Mouse (Mus musculus): Measurements from ENCODE around the gene Rbm8a. TPM values are rescaled to one million over a fixed set of nuclear protein-coding genes. Genes with fewer than 3 reads are reported as not detected.
A peak's percentile ranks its signal among the peaks of the same experiment; 100 is the strongest.

Gene Rbm8a
- total and polyA plus RNA-seq, 3 experiments: 47.4 to 115 (median 47.6) TPM

- Histone ChIP-seq H3K27me3 (ENCODE audit: insufficient read depth, low read length) (peaks cover 37% of the 10 kb centered on the region), H3K4me3 (ENCODE audit: low read depth, low read length) (peak within 1 kb of the TSS; percentile 82), H3K4me1 (ENCODE audit: insufficient read depth, low read depth, low read length) (peaks cover 47% of the 10 kb centered on the region), H3K9me3 (replicated peaks) (peaks cover 8% of the 10 kb centered on the region), H3K36me3 (replicated peaks) (peaks cover 9% of the 10 kb centered on the region)
- TF ChIP-seq CTCF (IDR thresholded peaks at IDR 0.05; ENCODE audit: low read depth, low read length) (no peak), POLR2AphosphoS5 (IDR thresholded peaks at IDR 0.05; ENCODE audit: insufficient replicate concordance, low read depth, low read length) (no peak), GATA2 (IDR thresholded peaks at IDR 0.05; ENCODE audit: borderline replicate concordance, low read depth, low read length) (no peak), GATA1 (IDR thresholded peaks at IDR 0.05; ENCODE audit: borderline replicate concordance, low read length) (no peak)
- peak; percentile 96 for DNase-seq (ENCODE audit: low spot score)
- peak; percentile 99 for ATAC-seq (ENCODE audit: extremely low read depth, insufficient number of reproducible peaks, low FRiP score, poor library complexity, severe bottlenecking)
Measured at GRCm38 (mm10) chr3:96593790-96594560, 35.8 kb upstream of the Rbm8a start, which contains the start of gene Polr3gl. Polr3gl (minus strand) TSS chr3:96594181.

GRCm38 (mm10) chr3:96594851-96595250, 34.9 kb upstream of the Rbm8a start:
- no peak for DNase-seq (ENCODE audit: low spot score)
- peaks cover 4% of the 10 kb centered on the region for H3K36me3 ChIP-seq (replicated peaks)
- peaks cover 8% of the 10 kb centered on the region for H3K9me3 ChIP-seq (replicated peaks)
- peaks cover 52% of the 10 kb centered on the region for H3K4me1 ChIP-seq (ENCODE audit: insufficient read depth, low read depth, low read length)
- peaks cover 42% of the 10 kb centered on the region for H3K27me3 ChIP-seq (ENCODE audit: insufficient read depth, low read length)
- no peak for ATAC-seq (ENCODE audit: extremely low read depth, insufficient number of reproducible peaks, low FRiP score, poor library complexity, severe bottlenecking)
- H3K4me3 ChIP-seq (ENCODE audit: low read depth, low read length): no peak overlapping the region
- TF ChIP-seq CTCF (IDR thresholded peaks at IDR 0.05; ENCODE audit: low read depth, low read length) (no peak), GATA1 (IDR thresholded peaks at IDR 0.05; ENCODE audit: borderline replicate concordance, low read length) (no peak), GATA2 (IDR thresholded peaks at IDR 0.05; ENCODE audit: borderline replicate concordance, low read depth, low read length) (no peak), TAL1 (conservative IDR thresholded peaks at IDR 0.05; ENCODE audit: low read depth, low read length) (no peak), POLR2AphosphoS5 (IDR thresholded peaks at IDR 0.05; ENCODE audit: insufficient replicate concordance, low read depth, low read length) (no peak)

GRCm38 (mm10) chr3:96595661-96596060, 34.1 kb upstream of the Rbm8a start:
- Histone ChIP-seq H3K36me3 (replicated peaks) (no peaks in the 10 kb centered on the region), H3K27me3 (ENCODE audit: insufficient read depth, low read length) (peaks cover 42% of the 10 kb centered on the region), H3K4me1 (ENCODE audit: insufficient read depth, low read depth, low read length) (peaks cover 60% of the 10 kb centered on the region), H3K4me3 (ENCODE audit: low read depth, low read length) (no peak overlapping the region), H3K9me3 (replicated peaks) (peaks cover 8% of the 10 kb centered on the region)
- DNase-seq (ENCODE audit: low spot score) (no peak), ATAC-seq (ENCODE audit: extremely low read depth, insufficient number of reproducible peaks, low FRiP score, poor library complexity, severe bottlenecking) (no peak)
- TF ChIP-seq TAL1 (conservative IDR thresholded peaks at IDR 0.05; ENCODE audit: low read depth, low read length): no peak

GRCm38 (mm10) chr3:96596228-96596707, 33.5 kb upstream of the Rbm8a start, which contains the start of gene Ankrd34a:
Ankrd34a (plus strand) TSS chr3:96596636.
- TF ChIP-seq TAL1 (conservative IDR thresholded peaks at IDR 0.05; ENCODE audit: low read depth, low read length) (no peak), CTCF (IDR thresholded peaks at IDR 0.05; ENCODE audit: low read depth, low read length) (no peak), POLR2AphosphoS5 (IDR thresholded peaks at IDR 0.05; ENCODE audit: insufficient replicate concordance, low read depth, low read length) (no peak), GATA2 (IDR thresholded peaks at IDR 0.05; ENCODE audit: borderline replicate concordance, low read depth, low read length) (no peak), GATA1 (IDR thresholded peaks at IDR 0.05; ENCODE audit: borderline replicate concordance, low read length) (no peak)
- peak within 1 kb of the TSS; percentile 34; the same call in 1 of the 2 replicates for H3K4me3 ChIP-seq (ENCODE audit: low read depth, low read length)

GRCm38 (mm10) chr3:96596855-96597254, 32.9 kb upstream of the Rbm8a start:
- DNase-seq (ENCODE audit: low spot score): no peak
- no peak for ATAC-seq (ENCODE audit: extremely low read depth, insufficient number of reproducible peaks, low FRiP score, poor library complexity, severe bottlenecking)
- peaks cover 8% of the 10 kb centered on the region for H3K9me3 ChIP-seq (replicated peaks)
- H3K36me3 ChIP-seq (replicated peaks): no peaks in the 10 kb centered on the region
- H3K27me3 ChIP-seq (ENCODE audit: insufficient read depth, low read length): peaks cover 49% of the 10 kb centered on the region
- TF ChIP-seq POLR2AphosphoS5 (IDR thresholded peaks at IDR 0.05; ENCODE audit: insufficient replicate concordance, low read depth, low read length): no peak
- H3K4me1 ChIP-seq (ENCODE audit: insufficient read depth, low read depth, low read length): peaks cover 71% of the 10 kb centered on the region
- no peak overlapping the region for H3K4me3 ChIP-seq (ENCODE audit: low read depth, low read length)

More at GRCm38 (mm10) chr3:96596228-96596707, 33.5 kb upstream of the Rbm8a start, which contains the start of gene Ankrd34a:
- H3K27me3 ChIP-seq (ENCODE audit: insufficient read depth, low read length): peaks cover 43% of the 10 kb centered on the region
- DNase-seq (ENCODE audit: low spot score): no peak
- peaks cover 8% of the 10 kb centered on the region for H3K9me3 ChIP-seq (replicated peaks)
- peaks cover 65% of the 10 kb centered on the region for H3K4me1 ChIP-seq (ENCODE audit: insufficient read depth, low read depth, low read length)
- ATAC-seq (ENCODE audit: extremely low read depth, insufficient number of reproducible peaks, low FRiP score, poor library complexity, severe bottlenecking): no peak
- no peaks in the 10 kb centered on the region for H3K36me3 ChIP-seq (replicated peaks)

GRCm38 (mm10) chr3:96597435-96597891, 32.3 kb upstream of the Rbm8a start:
- Histone ChIP-seq H3K9me3 (replicated peaks) (peaks cover 8% of the 10 kb centered on the region), H3K27me3 (ENCODE audit: insufficient read depth, low read length) (peaks cover 55% of the 10 kb centered on the region), H3K4me1 (ENCODE audit: insufficient read depth, low read depth, low read length) (peaks cover 70% of the 10 kb centered on the region), H3K4me3 (ENCODE audit: low read depth, low read length) (peak overlapping the region; percentile 34; the same call in 1 of the 2 replicates), H3K36me3 (replicated peaks) (no peaks in the 10 kb centered on the region)
- ATAC-seq (ENCODE audit: extremely low read depth, insufficient number of reproducible peaks, low FRiP score, poor library complexity, severe bottlenecking): no peak
- no peak for DNase-seq (ENCODE audit: low spot score)
- TF ChIP-seq TAL1 (conservative IDR thresholded peaks at IDR 0.05; ENCODE audit: low read depth, low read length): no peak
- TF ChIP-seq GATA1 (IDR thresholded peaks at IDR 0.05; ENCODE audit: borderline replicate concordance, low read length): no peak
- no peak for TF ChIP-seq CTCF (IDR thresholded peaks at IDR 0.05; ENCODE audit: low read depth, low read length)
- no peak for TF ChIP-seq POLR2AphosphoS5 (IDR thresholded peaks at IDR 0.05; ENCODE audit: insufficient replicate concordance, low read depth, low read length)
- TF ChIP-seq GATA2 (IDR thresholded peaks at IDR 0.05; ENCODE audit: borderline replicate concordance, low read depth, low read length): no peak

Data from G1E (cell line).